Mouse (Mus musculus) mouse embryonic stem cell (cell line): ENCODE data around the gene Sept5.

Experiments
- in situ Hi-C, 2 experiments: fragments of 300-500 bp; cut with MboI; formaldehyde crosslinking; loops; 1 replicate in 1 of 2; 3 replicates in 1 of 2; pipeline ENCODE4 v1.14.3; 2019 to 2020; ENCODE audit warnings: low sequenced_read_pairs in 2 of 2, low pct_unique_long_range_greater_than_20kb in 1 of 2, mixed read lengths in 1 of 2; ENCODE audit not compliant: unreplicated experiment in 1 of 2

Sept5 gene

DNA sequence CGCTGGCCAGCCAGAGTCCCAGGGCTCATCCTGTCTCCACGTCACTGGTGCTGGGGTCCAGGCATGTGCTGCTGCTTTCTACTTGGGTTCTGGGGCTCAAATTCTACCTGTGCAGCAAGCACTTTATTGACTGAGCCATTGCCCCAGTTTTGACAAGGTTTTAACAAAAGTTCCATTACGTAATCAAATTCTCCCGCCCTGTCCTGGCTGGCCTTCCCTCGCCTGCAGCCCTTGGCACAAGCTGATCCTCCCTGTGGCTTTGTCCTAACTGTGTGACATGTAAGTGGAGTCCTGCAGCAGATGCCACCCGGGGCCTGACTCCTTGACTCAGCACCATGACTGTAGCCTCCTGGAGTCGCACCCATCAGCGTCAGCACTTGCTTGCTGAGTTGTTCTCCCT is 55.6 kb downstream of the Sept5 start:
- in situ Hi-C loops: no loop called here
